17 mouse cellular contexts compared by ENCODE assay signal in genomic region chr14:57365341-57365740, GRCm38 (mm10).
"Had no signal": no experiment of that assay in that cellular context is flagged by ENCODE, and none has a peak within 500 bp of the region (broad histone marks: within the 10 kb centered on the region; RNA-seq: fewer than 3 reads in every experiment).

No protein-coding gene starts in this region.

- H3K27ac ChIP-seq: limb, embryonic 10.5 days; limb, embryonic 13.5 days; liver, embryonic 12.5 days; liver, embryonic 15.5 days; lung, embryonic 15.5 days; stomach, embryonic 15.5 days had no signal

- H3K9me3 ChIP-seq: limb, embryonic 10.5 days; limb, embryonic 13.5 days; liver, embryonic 12.5 days; liver, embryonic 15.5 days; lung, embryonic 15.5 days; stomach, embryonic 15.5 days had no signal

- H3K9ac ChIP-seq: limb, embryonic 13.5 days; liver, embryonic 12.5 days; liver, embryonic 15.5 days; lung, embryonic 15.5 days; stomach, embryonic 15.5 days had no signal

- H3K4me1 ChIP-seq: liver, embryonic 15.5 days; lung, embryonic 15.5 days had no signal

- H3K4me2 ChIP-seq: limb, embryonic 13.5 days; liver, embryonic 12.5 days; liver, embryonic 15.5 days; lung, embryonic 15.5 days; midbrain, embryonic 11.5 days; stomach, embryonic 15.5 days had no signal

- H3K4me3 ChIP-seq: limb, embryonic 10.5 days; limb, embryonic 13.5 days; liver, embryonic 12.5 days; liver, embryonic 15.5 days; lung, embryonic 15.5 days; stomach, embryonic 15.5 days had no signal

- ATAC-seq: intestine, embryonic 16.5 days; liver, embryonic 12.5 days had no signal

- H3K36me3 ChIP-seq: limb, embryonic 10.5 days; limb, embryonic 13.5 days; liver, embryonic 12.5 days; liver, embryonic 15.5 days; lung, embryonic 15.5 days; stomach, embryonic 15.5 days had no signal

- H3K27me3 ChIP-seq: limb, embryonic 13.5 days; liver, embryonic 12.5 days; liver, embryonic 15.5 days; lung, embryonic 15.5 days; stomach, embryonic 15.5 days had no signal

- DNase-seq: liver; lung, adult 18-20 months; lung, postnatal 10 days; lung, postnatal 4 days; midbrain, embryonic 14.5 days; retina, postnatal 1 day; right cerebral cortex, postnatal 25 days; spleen, adult 18-20 months; thymus, postnatal 25 days had no signal
